Mouse (Mus musculus) hindbrain, embryonic 13.5 days (tissue): ENCODE measurements around the gene Jmy. TPM values are rescaled to one million over a fixed set of nuclear protein-coding genes. Genes with fewer than 3 reads are reported as not detected.
A peak's percentile ranks its signal among the peaks of the same experiment; 100 is the strongest.
"Not testable (repeated sequence)": the region's sequence is repeated elsewhere in the genome, so short reads cannot be mapped to it uniquely, and the experiment has no call there.

Experiments used
- ATAC-seq: fragments of 200-750 bp; cut with Nextera tagmentation; 2 replicates; pipeline ENCODE4 v1.8.0; 2017; ENCODE audit warnings: moderate TSS enrichment; ENCODE audit not compliant: low FRiP score
- H3K27ac ChIP-seq: fragments of 300-500 bp; sonication (generic); 2 replicates; pipeline ENCODE4 v1.5.1; 2015; ENCODE audit warnings: inconsistent platforms, mild to moderate bottlenecking, moderate library complexity
- H3K27me3 ChIP-seq: fragments of 300-500 bp; sonication (generic); 2 replicates; pipeline ENCODE4 v1.6.1; 2015; ENCODE audit warnings: mild to moderate bottlenecking, inconsistent platforms
- H3K36me3 ChIP-seq: fragments of 300-500 bp; sonication (generic); 2 replicates; pipeline ENCODE4 v1.6.1; 2015; ENCODE audit warnings: mild to moderate bottlenecking, inconsistent platforms
- H3K4me1 ChIP-seq: fragments of 300-500 bp; sonication (generic); replicated peaks from 2 replicates; pipeline ENCODE4 v1.6.1; 2015; ENCODE audit warnings: inconsistent platforms
- H3K4me2 ChIP-seq: fragments of 300-500 bp; sonication (generic); 2 replicates; pipeline ENCODE4 v1.6.1; 2015; ENCODE audit warnings: inconsistent platforms, mild to moderate bottlenecking, moderate library complexity
- H3K4me3 ChIP-seq: fragments of 300-500 bp; sonication (generic); 2 replicates; pipeline ENCODE4 v1.5.1; 2015; ENCODE audit warnings: mild to moderate bottlenecking, inconsistent platforms
- H3K9ac ChIP-seq: fragments of 300-500 bp; sonication (generic); 2 replicates; pipeline ENCODE4 v1.6.1; 2015; ENCODE audit warnings: mild to moderate bottlenecking, inconsistent platforms
- H3K9me3 ChIP-seq: fragments of 300-500 bp; sonication (generic); 2 replicates; pipeline ENCODE4 v1.6.1; 2016; ENCODE audit warnings: inconsistent platforms
- WGBS: fragments of 180-500 bp; shearing (Covaris S2); methylation state at CpG from one replicate; pipeline ENCODE4 v1.1.7; 2015; 5-methylcytosine and 5-hydroxymethylcytosine counted together
- polyA plus RNA-seq: library from polyadenylated mRNA; unstranded; fragments of >200 nt; fragmentation: Nextera tagmentation; extraction: Ambion mirVana; gene quantifications from 2 replicates; pipeline ENCODE4 v1.2.1, GENCODE M21; 2015

The Jmy gene
- 5.3 and 6.9 TPM in 2 replicates for polyA plus RNA-seq

DNA sequence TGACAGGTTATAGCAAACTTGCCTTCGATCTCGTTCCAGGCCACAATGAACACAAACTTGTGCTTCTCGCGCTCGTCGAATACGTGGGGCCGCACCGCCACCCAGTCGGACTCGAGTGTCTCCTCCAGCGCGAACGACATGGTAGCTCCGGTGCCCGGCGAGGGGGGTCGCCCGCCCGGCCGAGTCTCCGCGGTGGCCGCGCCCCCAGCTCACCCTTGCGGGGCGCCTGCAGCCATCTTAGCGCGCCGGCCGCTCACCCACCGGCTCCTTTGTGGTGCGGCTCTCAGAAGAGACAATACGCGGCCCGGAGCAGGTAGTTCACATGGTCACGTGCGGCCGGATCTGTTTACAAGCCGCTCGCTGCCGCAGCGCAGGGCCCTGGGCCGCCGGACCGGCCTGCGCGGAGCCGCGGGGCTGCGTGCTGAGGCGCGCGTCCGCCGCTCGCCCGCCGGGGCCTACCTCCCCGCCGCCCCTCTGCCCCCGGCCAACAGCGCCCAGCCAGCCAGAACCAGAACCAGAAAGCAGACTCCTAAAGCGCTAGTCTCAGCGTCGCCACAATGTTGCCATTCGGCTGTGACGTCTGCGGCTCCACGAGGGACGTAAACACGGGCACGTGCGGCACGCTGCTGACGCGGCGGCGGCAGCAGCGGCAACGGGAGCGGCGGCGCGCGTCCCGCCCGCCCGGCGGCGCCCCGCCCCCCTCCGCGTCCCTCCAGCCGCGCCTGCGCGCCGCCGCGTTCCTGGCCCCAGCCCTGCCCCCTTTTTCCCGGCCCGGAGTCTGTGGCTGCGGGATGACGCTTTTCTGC, at the start of gene Jmy:
Gene Jmy (minus strand): TSS at position 642 of the 806 bp plus-strand sequence.
- Histone ChIP-seq H3K4me2 (peak within 1 kb of the TSS; percentile 69), H3K4me1 (peaks cover 31% of the 10 kb centered on the region), H3K4me3 (peak within 1 kb of the TSS; percentile 78), H3K36me3 (no peaks in the 10 kb centered on the region), H3K27me3 (no peaks in the 10 kb centered on the region), H3K9me3 (no peaks in the 10 kb centered on the region), H3K27ac (peak within 1 kb of the TSS; percentile 96), H3K9ac (peak within 1 kb of the TSS; percentile 98)
- peak; percentile 96 for ATAC-seq
- under 1% methylated on average over 97 of the region's 105 CpGs for WGBS

- Histone ChIP-seq H3K27me3 (no peaks in the 10 kb centered on the region), H3K4me3 (no peak overlapping the region), H3K9me3 (no peaks in the 10 kb centered on the region), H3K4me1 (no peaks in the 10 kb centered on the region), H3K4me2 (no peak overlapping the region), H3K9ac (no peak overlapping the region), H3K36me3 (no peaks in the 10 kb centered on the region), H3K27ac (no peak overlapping the region)
- no peak for ATAC-seq
- 82% methylated on average over 5 of the region's 5 CpGs for WGBS
Observed at GRCm38 (mm10) chr13:93547641-93548040, 48.0 kb upstream of the Jmy start.

DNA sequence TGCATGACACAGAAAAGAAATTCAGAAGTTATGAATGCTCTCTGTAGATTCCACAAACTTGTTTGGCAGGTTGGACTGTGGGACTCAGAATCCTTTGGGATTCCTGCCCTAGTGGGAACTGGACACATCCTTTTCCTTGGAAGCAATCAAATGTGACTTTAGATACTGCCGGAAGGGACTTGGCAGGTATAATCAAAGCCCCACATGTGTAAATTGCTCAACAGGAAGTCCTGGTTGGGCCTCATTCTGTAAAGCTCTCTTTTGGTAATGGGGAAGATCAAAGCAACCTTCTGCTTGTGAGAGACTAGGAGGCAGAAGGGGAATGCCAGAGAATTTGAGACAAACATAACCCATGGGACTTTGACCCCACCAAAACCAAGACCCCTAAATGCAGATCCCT, 46.4 kb upstream of the Jmy start:
- WGBS, result 87% methylated on average over 1 of the region's 1 CpGs
- Histone ChIP-seq H3K27me3 (no peaks in the 10 kb centered on the region), H3K4me2 (no peak overlapping the region), H3K4me1 (no peaks in the 10 kb centered on the region), H3K4me3 (no peak overlapping the region), H3K9me3 (no peaks in the 10 kb centered on the region), H3K27ac (no peak overlapping the region), H3K9ac (no peak overlapping the region), H3K36me3 (no peaks in the 10 kb centered on the region)
- ATAC-seq, result no peak

GRCm38 (mm10) chr13:93544274-93544673, 44.7 kb upstream of the Jmy start:
- H3K9ac ChIP-seq, result no peak overlapping the region
- no peaks in the 10 kb centered on the region for H3K36me3 ChIP-seq
- H3K27ac ChIP-seq, result no peak overlapping the region
- no peak for ATAC-seq
- no peak overlapping the region for H3K4me3 ChIP-seq
- no peaks in the 10 kb centered on the region for H3K4me1 ChIP-seq
- H3K4me2 ChIP-seq, result no peak overlapping the region
- no peaks in the 10 kb centered on the region for H3K9me3 ChIP-seq
- no peaks in the 10 kb centered on the region for H3K27me3 ChIP-seq

DNA sequence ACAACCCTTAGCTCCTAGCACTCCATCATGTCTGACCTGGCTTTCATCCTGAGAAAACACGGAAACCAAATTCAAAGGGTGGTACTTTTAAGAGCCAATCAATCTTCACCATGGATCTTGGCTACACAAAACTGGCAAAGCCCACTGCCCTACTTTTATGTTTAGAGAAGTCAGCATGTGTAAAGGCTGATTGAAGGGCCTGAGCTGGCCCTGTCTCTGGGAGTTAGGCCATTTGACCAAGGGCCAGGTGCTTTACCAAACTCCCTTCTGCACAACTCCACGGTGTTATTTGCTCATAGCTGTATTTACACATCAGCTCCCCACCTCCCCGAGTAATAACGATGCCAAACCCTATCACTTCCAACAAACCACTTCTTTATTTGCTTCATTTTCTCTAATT, 39.7 kb upstream of the Jmy start:
- H3K4me3 ChIP-seq, result no peak overlapping the region
- H3K36me3 ChIP-seq, result no peaks in the 10 kb centered on the region
- H3K9me3 ChIP-seq, result no peaks in the 10 kb centered on the region
- WGBS, result 91% methylated on average over 4 of the region's 4 CpGs
- H3K4me2 ChIP-seq, result no peak overlapping the region
- no peak for ATAC-seq
- H3K4me1 ChIP-seq, result no peaks in the 10 kb centered on the region
- no peak overlapping the region for H3K9ac ChIP-seq
- no peak overlapping the region for H3K27ac ChIP-seq
- H3K27me3 ChIP-seq, result no peaks in the 10 kb centered on the region

DNA sequence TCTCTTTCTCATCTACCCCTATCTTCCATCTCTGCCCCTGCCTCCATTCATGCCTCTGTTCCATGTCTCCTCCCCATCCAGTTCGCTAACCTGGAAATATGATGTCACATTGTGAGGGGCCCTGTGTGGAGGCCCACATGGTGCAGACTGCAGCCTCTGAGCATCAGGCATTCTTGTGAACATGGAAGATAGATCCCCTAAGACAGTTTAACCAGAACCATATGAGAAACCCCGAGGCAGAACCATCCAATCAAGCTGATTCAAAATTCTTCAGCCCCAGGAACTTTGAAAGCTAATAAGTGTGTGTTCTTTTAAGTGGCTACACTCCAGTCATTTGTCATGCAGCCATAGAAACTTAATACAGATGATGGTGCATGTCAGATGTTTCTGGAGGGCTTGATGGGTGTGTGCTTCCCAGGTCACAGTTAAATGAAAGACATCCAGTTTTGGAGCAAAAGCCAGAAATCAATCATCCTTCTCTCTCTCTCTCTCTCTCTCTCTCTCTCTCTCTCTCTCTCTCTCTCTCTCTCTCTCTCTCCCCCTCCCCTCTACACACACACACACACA, 19.2 kb upstream of the Jmy start:
- Histone ChIP-seq H3K27me3 (no peaks in the 10 kb centered on the region), H3K9ac (no peak overlapping the region), H3K4me2 (no peak overlapping the region), H3K36me3 (no peaks in the 10 kb centered on the region), H3K27ac (no peak overlapping the region), H3K4me3 (no peak overlapping the region), H3K9me3 (no peaks in the 10 kb centered on the region), H3K4me1 (no peaks in the 10 kb centered on the region)
- 63% methylated on average over 2 of the region's 2 CpGs for WGBS
- ATAC-seq, result no peak

DNA sequence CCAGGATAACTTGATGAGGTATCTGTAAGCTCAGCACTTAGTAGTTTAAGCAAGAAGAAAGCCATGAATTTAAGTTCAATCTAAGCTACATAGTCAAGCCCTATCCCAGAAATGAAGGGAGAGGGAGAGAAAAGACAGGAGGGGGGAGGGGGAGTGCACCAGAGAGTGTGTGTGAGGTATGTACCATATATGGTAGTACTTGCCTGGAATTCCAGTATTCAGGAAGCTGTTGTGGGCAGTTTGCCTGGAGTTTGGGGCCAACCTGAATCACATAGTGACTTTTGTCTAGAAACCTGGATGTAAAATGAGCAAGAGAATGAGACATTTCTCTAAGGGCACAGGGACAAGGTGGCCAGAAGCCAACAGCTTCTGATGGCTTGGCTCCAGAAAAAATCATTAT, 17.6 kb upstream of the Jmy start:
- Histone ChIP-seq H3K4me1 (no peaks in the 10 kb centered on the region), H3K4me2 (no peak overlapping the region), H3K9me3 (no peaks in the 10 kb centered on the region), H3K4me3 (no peak overlapping the region), H3K9ac (no peak overlapping the region), H3K27ac (no peak overlapping the region), H3K27me3 (no peaks in the 10 kb centered on the region), H3K36me3 (no peaks in the 10 kb centered on the region)
- no peak for ATAC-seq

DNA sequence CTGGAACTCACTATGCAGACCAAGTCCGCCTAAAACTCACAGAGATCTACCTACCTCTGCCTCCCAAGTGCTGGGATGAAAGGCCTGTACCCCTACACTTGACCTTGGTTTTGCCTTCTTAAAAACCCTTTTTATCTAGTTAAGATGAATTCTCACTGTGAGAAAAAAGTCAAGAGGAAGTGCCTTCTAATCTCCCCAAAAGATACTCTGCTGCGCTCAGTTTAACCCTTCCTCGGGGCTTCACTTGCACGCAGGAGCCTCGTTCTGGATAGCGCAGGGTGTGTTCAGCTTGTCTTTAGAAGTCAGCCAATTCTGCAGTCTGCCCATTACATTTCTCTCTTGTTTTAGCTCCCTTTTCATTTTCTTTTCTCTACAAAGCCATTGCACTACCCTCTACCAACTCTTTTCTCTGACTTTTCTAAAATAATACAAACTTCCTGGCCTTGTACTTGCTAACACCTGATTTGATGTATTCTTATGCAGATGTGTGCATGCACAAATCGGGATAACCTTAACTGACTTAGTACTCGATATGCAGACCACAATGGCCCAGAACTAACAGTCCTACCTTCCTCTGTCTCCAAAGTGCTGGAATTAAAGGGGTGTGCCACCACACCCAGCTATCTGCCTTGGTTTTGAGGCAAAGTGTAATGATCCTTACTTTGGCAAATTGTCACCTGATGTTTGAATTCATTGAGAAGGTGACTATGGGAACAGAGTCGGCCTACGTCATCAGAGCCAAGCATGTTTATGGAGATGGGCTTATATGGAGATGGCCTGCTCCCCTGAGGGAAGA, 14.6 kb upstream of the Jmy start:
- ATAC-seq, result no peak

DNA sequence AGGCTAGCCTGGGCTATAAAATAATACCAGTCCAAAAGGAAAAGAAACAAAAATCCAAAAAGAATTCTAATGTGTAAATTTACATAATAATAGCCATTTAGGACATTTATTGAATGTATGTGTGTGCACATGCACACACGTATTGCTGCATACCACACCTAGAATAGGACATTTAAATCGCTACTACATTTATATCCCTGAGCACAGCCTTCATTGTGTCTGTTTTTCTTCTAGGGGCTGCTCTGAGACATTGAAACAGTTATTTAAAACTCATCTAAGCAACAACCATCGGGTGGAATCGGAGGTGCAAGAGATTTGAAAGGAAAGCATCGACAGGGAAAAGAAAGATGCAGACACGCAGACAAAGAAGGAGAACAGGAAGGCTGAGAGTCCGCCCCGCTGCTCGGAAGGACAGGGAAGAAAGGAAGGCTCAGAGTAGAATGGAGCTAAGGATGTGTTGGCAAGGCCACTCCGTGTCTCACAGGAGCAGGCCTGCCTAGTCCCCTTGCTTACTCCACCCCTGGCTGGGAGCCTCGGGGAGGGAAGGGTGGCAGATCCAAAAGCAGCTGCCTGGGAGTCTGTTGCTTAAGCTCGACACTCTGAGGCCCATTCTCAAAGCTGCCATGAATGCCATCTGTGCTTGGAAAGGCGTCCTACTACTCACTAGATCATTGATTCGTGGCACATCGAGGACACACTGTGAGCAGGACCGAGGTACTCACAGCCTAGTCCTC, 11.0 kb upstream of the Jmy start:
- Histone ChIP-seq H3K9me3 (no peaks in the 10 kb centered on the region), H3K36me3 (no peaks in the 10 kb centered on the region), H3K27ac (peak overlapping the region; percentile 9; the same call in 1 of the 2 replicates), H3K9ac (no peak overlapping the region), H3K4me2 (no peak overlapping the region), H3K4me3 (no peak overlapping the region), H3K27me3 (no peaks in the 10 kb centered on the region), H3K4me1 (0 out of 2 replicates have a peak, but pooled peaks cover 5% of the 10 kb centered on the region)
- no peak for ATAC-seq
- 50% methylated on average over 16 of the region's 16 CpGs for WGBS

More for the DNA sequence above, 14.6 kb upstream of the Jmy start:
- no peaks in the 10 kb centered on the region for H3K27me3 ChIP-seq
- H3K9ac ChIP-seq, result no peak overlapping the region
- WGBS, result 91% methylated on average over 10 of the region's 10 CpGs
- no peak overlapping the region for H3K4me2 ChIP-seq
- no peak overlapping the region for H3K27ac ChIP-seq
- H3K4me1 ChIP-seq, result 0 out of 2 replicates have a peak, but pooled peaks cover 5% of the 10 kb centered on the region
- no peaks in the 10 kb centered on the region for H3K36me3 ChIP-seq
- H3K9me3 ChIP-seq, result no peaks in the 10 kb centered on the region
- H3K4me3 ChIP-seq, result no peak overlapping the region

GRCm38 (mm10) chr13:93506920-93507319, 7.3 kb upstream of the Jmy start:
- 86% methylated on average over 5 of the region's 5 CpGs for WGBS
- ATAC-seq, H3K9me3 ChIP-seq, H3K27me3 ChIP-seq, H3K36me3 ChIP-seq, H3K27ac ChIP-seq, H3K4me3 ChIP-seq, H3K4me2 ChIP-seq, H3K9ac ChIP-seq, H3K4me1 ChIP-seq: not testable (repeated sequence)

- Histone ChIP-seq H3K4me1 (peaks cover 16% of the 10 kb centered on the region), H3K4me2 (no peak overlapping the region), H3K9me3 (no peaks in the 10 kb centered on the region), H3K9ac (no peak overlapping the region), H3K27ac (no peak overlapping the region), H3K27me3 (no peaks in the 10 kb centered on the region), H3K4me3 (no peak overlapping the region), H3K36me3 (no peaks in the 10 kb centered on the region)
- WGBS, result 70% methylated on average over 4 of the region's 4 CpGs
- ATAC-seq, result no peak
Observed at GRCm38 (mm10) chr13:93501724-93502123, 2.1 kb upstream of the Jmy start.
